In the genomic region with DNA sequence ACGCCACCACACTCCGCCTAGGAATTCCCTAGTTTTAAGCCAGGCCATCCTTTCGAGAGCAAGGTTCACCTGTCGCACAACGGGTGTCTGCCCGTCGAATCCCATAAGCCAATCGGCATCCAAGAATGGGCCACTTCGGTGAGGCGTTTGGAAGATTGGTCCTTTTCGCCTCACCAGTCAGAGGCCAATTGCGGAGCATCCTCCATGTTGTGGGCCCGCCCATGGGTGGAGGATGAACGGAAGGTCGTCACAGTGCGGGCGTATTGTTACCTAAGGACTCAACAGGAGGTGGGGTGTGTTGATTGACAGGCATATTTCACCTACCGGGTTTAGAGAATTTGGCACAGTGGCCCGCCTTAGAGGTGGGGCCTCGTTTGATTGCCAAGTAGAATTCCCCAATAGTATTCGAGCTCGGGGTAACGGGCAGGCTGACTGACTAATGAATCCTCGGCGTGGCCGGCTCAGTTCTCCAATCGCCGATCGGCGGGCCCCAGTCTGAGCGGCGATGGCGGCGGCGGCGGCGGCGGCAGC, we compare ENCODE assay signal across 8 mouse cellular contexts. TPM values are rescaled to one million over a fixed set of nuclear protein-coding genes. Genes with fewer than 3 reads are reported as not detected.
DNase-seq lines count a peak whose midpoint lies in the region; ATAC-seq and TF ChIP-seq lines count a peak whose summit lies in the region.

No protein-coding gene starts in this region.

- peaks cover 7% of the 10 kb centered on the region for H3K4me1 ChIP-seq in bone marrow macrophage, adult 2 months (ENCODE audit: control insufficient read depth, insufficient read depth, low read length)
- H3K4me1 ChIP-seq in embryonic fibroblast, embryonic 13.5 days (ENCODE audit: control insufficient read depth, insufficient read depth, low read length): peaks cover 3% of the 10 kb centered on the region
- peaks cover 28% of the 10 kb centered on the region for H3K4me1 ChIP-seq in kidney, embryonic 14.5 days (ENCODE audit: control insufficient read depth, insufficient read depth, low read length)
- H3K4me1 ChIP-seq in limb, embryonic 15.5 days: peaks cover 25% of the 10 kb centered on the region

- no peaks in the 10 kb centered on the region for H3K27me3 ChIP-seq in kidney, embryonic 14.5 days (ENCODE audit: control insufficient read depth, insufficient read depth, low read length)
- H3K27me3 ChIP-seq in limb, embryonic 15.5 days: no peaks in the 10 kb centered on the region

- peak overlapping the region; percentile 100 for H3K9ac ChIP-seq in kidney, embryonic 14.5 days (ENCODE audit: low read depth, low read length)
- peak overlapping the region; percentile 99 for H3K9ac ChIP-seq in limb, embryonic 15.5 days

- H3K4me2 ChIP-seq in kidney, embryonic 14.5 days (replicated peaks; ENCODE audit: low read depth, low read length): peak overlapping the region; percentile 49
- peak overlapping the region; percentile 46 for H3K4me2 ChIP-seq in limb, embryonic 15.5 days

- TF ChIP-seq CTCF in bone marrow macrophage, adult 2 months (IDR thresholded peaks at IDR 0.05; ENCODE audit: low read depth, low read length): no peak
- TF ChIP-seq CTCF in embryonic fibroblast, embryonic 13.5 days (IDR thresholded peaks at IDR 0.05; ENCODE audit: borderline replicate concordance, insufficient read depth, low read length): no peak

- no peak for TF ChIP-seq POLR2A in bone marrow macrophage, adult 2 months (IDR thresholded peaks at IDR 0.05; ENCODE audit: borderline replicate concordance, low read depth, low read length)
- peak; percentile 77 for TF ChIP-seq POLR2A in embryonic fibroblast, embryonic 13.5 days (IDR thresholded peaks at IDR 0.05; ENCODE audit: low read depth, low read length)

- H3K27ac ChIP-seq in bone marrow macrophage, adult 2 months (ENCODE audit: insufficient read depth, low read depth, low read length): peak overlapping the region; percentile 42
- H3K27ac ChIP-seq in embryonic fibroblast, embryonic 13.5 days (ENCODE audit: insufficient read depth, low read length): peak overlapping the region; percentile 29; the same call in 1 of the 2 replicates
- H3K27ac ChIP-seq in kidney, embryonic 14.5 days (ENCODE audit: low read depth, low read length): peak overlapping the region; percentile 93
- H3K27ac ChIP-seq in limb, embryonic 15.5 days: peak overlapping the region; percentile 94

- peak overlapping the region; percentile 74 for H3K4me3 ChIP-seq in bone marrow macrophage, adult 2 months (ENCODE audit: insufficient read depth, low read length)
- peak overlapping the region; percentile 34; the same call in 1 of the 2 replicates for H3K4me3 ChIP-seq in embryonic fibroblast, embryonic 13.5 days (ENCODE audit: insufficient read depth, low read length)
- H3K4me3 ChIP-seq in kidney, embryonic 14.5 days (ENCODE audit: low read length): peak overlapping the region; percentile 98
- peak overlapping the region; percentile 92 for H3K4me3 ChIP-seq in limb, embryonic 15.5 days

- ATAC-seq in kidney, embryonic 14.5 days (ENCODE audit: low FRiP score, low TSS enrichment): peak; percentile 99
- peak; percentile 99 for ATAC-seq in limb, embryonic 15.5 days (ENCODE audit: insufficient number of reproducible peaks, low FRiP score, low TSS enrichment, low read depth)

- WGBS in kidney, embryonic 14.5 days: under 1% methylated on average over 38 of the region's 38 CpGs
- under 1% methylated on average over 38 of the region's 38 CpGs for WGBS in limb, embryonic 15.5 days

- DNase-seq in A20 (ENCODE audit: low read depth, low spot score): peak; percentile 99
- DNase-seq in heart, adult 9 months (ENCODE audit: low spot score in 2 of 2): peak; percentile 100
- DNase-seq in monocyte, adult 2 months (ENCODE audit: low read depth in 1 of 2, low spot score in 2 of 2): peak; percentile 96 to 97
- peak; percentile 98 to 99 for DNase-seq in spleen, postnatal 36 days (ENCODE audit: low spot score in 2 of 2)

- H3K36me3 ChIP-seq in kidney, embryonic 14.5 days (ENCODE audit: control insufficient read depth, insufficient read depth, low read length): peaks cover 32% of the 10 kb centered on the region
- H3K36me3 ChIP-seq in limb, embryonic 15.5 days: peaks cover 31% of the 10 kb centered on the region

- no peaks in the 10 kb centered on the region for H3K9me3 ChIP-seq in kidney, embryonic 14.5 days (ENCODE audit: control insufficient read depth, low read length)
- no peaks in the 10 kb centered on the region for H3K9me3 ChIP-seq in limb, embryonic 15.5 days

RNA-seq across cellular contexts. Expression of gene Pabpn1, which starts 1.4 kb away (rescaled TPM):
- polyA plus RNA-seq in bone marrow macrophage, adult 2 months (2012; ENCODE audit: insufficient read depth, insufficient read length, missing spikeins): 144 and 176 TPM in 2 replicates
- polyA plus RNA-seq in embryonic fibroblast, embryonic 13.5 days (2011; ENCODE audit: insufficient read length, low read depth, missing spikeins): 168 and 172 TPM in 2 replicates
- 178 and 227 TPM in 2 replicates for polyA plus RNA-seq in kidney, embryonic 14.5 days (2014; fragmentation: Nextera tagmentation; extraction: Ambion mirVana)
- 83.4 and 94.3 TPM in 2 replicates for polyA plus RNA-seq in limb, embryonic 15.5 days (2015; fragmentation: Nextera tagmentation; extraction: Ambion mirVana)

RNA-seq across cellular contexts. Expression of gene Gm20521, which starts 10.5 kb away (rescaled TPM):
- polyA plus RNA-seq in bone marrow macrophage, adult 2 months (2012; ENCODE audit: insufficient read depth, insufficient read length, missing spikeins): not detected in 2 replicates
- not detected in 2 replicates for polyA plus RNA-seq in embryonic fibroblast, embryonic 13.5 days (2011; ENCODE audit: insufficient read length, low read depth, missing spikeins)
- polyA plus RNA-seq in kidney, embryonic 14.5 days (2014; fragmentation: Nextera tagmentation; extraction: Ambion mirVana): 0.44 TPM in 1 of 2 replicates, not detected in the other
- 0.33 TPM in 1 of 2 replicates, not detected in the other for polyA plus RNA-seq in limb, embryonic 15.5 days (2015; fragmentation: Nextera tagmentation; extraction: Ambion mirVana)

RNA-seq across cellular contexts. Expression of gene Bcl2l2, which starts 10.5 kb away (rescaled TPM):
- 25.9 and 29.2 TPM in 2 replicates for polyA plus RNA-seq in bone marrow macrophage, adult 2 months (2012; ENCODE audit: insufficient read depth, insufficient read length, missing spikeins)
- 48.3 and 53.1 TPM in 2 replicates for polyA plus RNA-seq in embryonic fibroblast, embryonic 13.5 days (2011; ENCODE audit: insufficient read length, low read depth, missing spikeins)
- polyA plus RNA-seq in kidney, embryonic 14.5 days (2014; fragmentation: Nextera tagmentation; extraction: Ambion mirVana): 5.3 and 6.1 TPM in 2 replicates
- polyA plus RNA-seq in limb, embryonic 15.5 days (2015; fragmentation: Nextera tagmentation; extraction: Ambion mirVana): 3.8 and 4.6 TPM in 2 replicates

RNA-seq across cellular contexts. Expression of gene Ppp1r3e, which starts 16.4 kb away (rescaled TPM):
- polyA plus RNA-seq in bone marrow macrophage, adult 2 months (2012; ENCODE audit: insufficient read depth, insufficient read length, missing spikeins): 11.3 and 13.9 TPM in 2 replicates
- polyA plus RNA-seq in embryonic fibroblast, embryonic 13.5 days (2011; ENCODE audit: insufficient read length, low read depth, missing spikeins): 8.4 and 10.9 TPM in 2 replicates
- 2.9 and 4.5 TPM in 2 replicates for polyA plus RNA-seq in kidney, embryonic 14.5 days (2014; fragmentation: Nextera tagmentation; extraction: Ambion mirVana)
- polyA plus RNA-seq in limb, embryonic 15.5 days (2015; fragmentation: Nextera tagmentation; extraction: Ambion mirVana): 0.94 and 1.0 TPM in 2 replicates

RNA-seq across cellular contexts. Expression of gene Slc22a17, which starts 19.2 kb away (rescaled TPM):
- polyA plus RNA-seq in bone marrow macrophage, adult 2 months (2012; ENCODE audit: insufficient read depth, insufficient read length, missing spikeins): 0.32 and 1.8 TPM in 2 replicates
- 17.7 and 20.9 TPM in 2 replicates for polyA plus RNA-seq in embryonic fibroblast, embryonic 13.5 days (2011; ENCODE audit: insufficient read length, low read depth, missing spikeins)
- 41.0 and 58.9 TPM in 2 replicates for polyA plus RNA-seq in kidney, embryonic 14.5 days (2014; fragmentation: Nextera tagmentation; extraction: Ambion mirVana)
- polyA plus RNA-seq in limb, embryonic 15.5 days (2015; fragmentation: Nextera tagmentation; extraction: Ambion mirVana): 56.3 and 70.6 TPM in 2 replicates

Comparison
In these comparisons a context has a peak if more than half of its experiments do, and no peak if none do; other contexts are left out.
1. Peak in every context shown above with its lines: DNase-seq, ATAC-seq, H3K4me3 ChIP-seq and H3K27ac ChIP-seq.
2. H3K27ac ChIP-seq: peak in every context shown above with its lines; median percentile 94 in limb, embryonic 15.5 days; 93 in kidney, embryonic 14.5 days; 42 in bone marrow macrophage, adult 2 months; 29 in embryonic fibroblast, embryonic 13.5 days.
3. H3K4me3 ChIP-seq: peak in every context shown above with its lines; median percentile 98 in kidney, embryonic 14.5 days; 92 in limb, embryonic 15.5 days; 74 in bone marrow macrophage, adult 2 months; 34 in embryonic fibroblast, embryonic 13.5 days.